Mouse (Mus musculus) cortical plate, adult 2 months (tissue): ENCODE data around the gene 1700088E04Rik. TPM values are rescaled to one million over a fixed set of nuclear protein-coding genes. Genes with fewer than 3 reads are reported as not detected.

ENCODE experiments used
- H3K27ac ChIP-seq: fragments of 200-500 bp; 2 replicates; pipeline ENCODE4 v1.5.1; 2012; ENCODE audit warnings: low read length, control low read depth, inconsistent platforms; ENCODE audit not compliant: insufficient read depth
- H3K4me1 ChIP-seq: fragments of 200-500 bp; 2 replicates; pipeline ENCODE4 v1.6.1; 2011; ENCODE audit warnings: low read length; ENCODE audit not compliant: control insufficient read depth, insufficient read depth
- H3K4me3 ChIP-seq: fragments of 200-500 bp; 2 replicates; pipeline ENCODE4 v1.5.1; 2011; ENCODE audit warnings: mild to moderate bottlenecking, low read length, control low read depth; ENCODE audit not compliant: insufficient read depth
- CTCF ChIP-seq: fragments of 200-500 bp; IDR thresholded peaks from 2 replicates; pipeline ENCODE4 v1.5.1; 2011; ENCODE audit warnings: mild to moderate bottlenecking, control low read depth, low read length; ENCODE audit not compliant: insufficient read depth; ENCODE audit errors: extremely low read depth
- POLR2A ChIP-seq: fragments of 200-500 bp; IDR thresholded peaks from 2 replicates; pipeline ENCODE4 v1.6.1; 2011; ENCODE audit warnings: mild to moderate bottlenecking, low read length, control low read depth; ENCODE audit not compliant: insufficient read depth; ENCODE audit errors: extremely low read depth
- polyA plus RNA-seq: library from polyadenylated mRNA; depleted of rRNA; stranded (reverse); fragments of >200 nt; gene quantifications from 2 replicates; pipeline ENCODE4 v1.2.3, GENCODE M21; 2012; rRNA removed

1700088E04Rik gene
- 16.5 and 17.1 TPM in 2 replicates for polyA plus RNA-seq

DNA sequence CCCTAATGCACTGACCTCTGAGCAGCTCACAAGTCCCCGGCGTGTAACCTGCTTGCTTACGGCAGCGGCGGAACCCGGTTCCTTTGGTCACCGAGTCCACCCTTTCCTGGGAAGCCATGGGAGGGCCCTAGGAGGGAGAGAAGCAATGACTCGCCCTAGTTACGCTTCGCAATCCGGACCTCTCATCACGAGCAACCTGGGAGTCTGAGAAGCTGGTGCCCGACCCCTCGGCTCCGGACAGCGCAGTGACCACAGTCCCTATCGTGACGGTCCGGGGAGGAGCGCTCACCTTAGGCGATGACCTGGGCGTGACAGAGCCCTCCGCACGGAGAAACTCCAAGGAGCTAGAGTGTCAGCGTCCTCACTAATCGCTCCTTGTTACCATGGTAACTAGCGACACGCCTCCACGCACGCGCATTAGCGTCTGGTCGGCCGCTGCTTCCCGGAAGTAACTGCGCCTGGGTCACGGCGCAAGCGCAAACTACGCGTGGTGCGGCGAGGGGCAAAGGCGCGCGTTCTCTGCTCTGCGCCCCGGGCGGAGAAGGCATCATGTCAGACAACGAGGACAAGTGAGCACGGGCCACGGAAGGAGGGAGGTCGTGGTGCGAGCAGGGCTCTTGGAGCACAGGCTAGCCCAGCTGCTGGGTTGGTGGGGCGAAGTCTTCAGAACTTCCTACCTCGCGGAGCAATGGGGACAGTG is at the start of gene 1700088E04Rik, which contains the start of gene Polr2f:
Gene 1700088E04Rik (minus strand): TSS at position 388 of the 700 bp plus-strand sequence.
Gene Polr2f (plus strand): TSS at position 144 of the 700 bp plus-strand sequence.
- no peaks in the 10 kb centered on the region for H3K4me1 ChIP-seq
- peak within 1 kb of the TSS; percentile 63 for H3K4me3 ChIP-seq
- no peak within 1 kb of the TSS for H3K27ac ChIP-seq
- TF ChIP-seq CTCF, result no peak
- peak; percentile 88 for TF ChIP-seq POLR2A

DNA sequence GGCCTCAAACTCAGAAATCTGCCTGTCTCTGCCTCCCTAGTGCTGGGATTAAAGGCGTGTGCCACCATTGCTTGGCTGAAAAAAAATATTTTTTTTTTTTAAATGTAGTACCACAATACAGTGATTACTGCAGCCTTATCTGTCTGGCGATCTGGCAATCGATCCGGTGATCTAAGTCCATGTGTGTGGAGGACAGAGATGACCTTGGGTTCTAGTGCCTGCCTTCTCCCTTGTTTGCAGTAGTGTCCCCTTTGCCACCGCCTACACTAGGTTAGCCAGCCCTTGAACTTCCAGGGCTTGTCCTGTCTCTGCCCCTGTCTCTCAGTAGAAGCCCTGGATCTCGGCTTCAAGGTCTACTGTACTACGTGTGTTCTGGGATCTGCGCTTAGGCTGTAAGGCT is 46.8 kb upstream of the 1700088E04Rik start:
- no peak overlapping the region for H3K4me3 ChIP-seq
- H3K4me1 ChIP-seq, result no peaks in the 10 kb centered on the region
- no peak overlapping the region for H3K27ac ChIP-seq
- TF ChIP-seq POLR2A (no peak), CTCF (no peak)

DNA sequence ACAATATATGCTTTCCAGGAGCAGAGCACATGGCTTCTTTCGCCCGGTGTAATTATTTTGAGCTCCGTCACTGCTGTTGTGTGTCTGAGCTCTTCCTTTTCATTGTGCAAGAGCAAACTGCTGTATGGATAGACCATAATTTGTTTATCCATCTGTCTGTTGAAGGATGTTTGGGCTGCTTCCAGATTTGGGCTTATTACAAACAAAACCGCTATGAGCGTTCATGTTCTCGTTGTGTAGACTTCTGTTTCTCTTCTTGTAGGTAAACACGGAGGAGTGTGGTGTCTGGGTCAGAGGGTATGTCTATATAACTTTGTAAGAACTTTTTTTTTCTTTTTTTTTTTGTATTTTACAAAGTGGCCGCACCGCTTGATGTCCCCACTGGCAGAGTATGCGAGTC is 44.2 kb upstream of the 1700088E04Rik start:
- H3K27ac ChIP-seq, result no peak overlapping the region
- no peaks in the 10 kb centered on the region for H3K4me1 ChIP-seq
- no peak overlapping the region for H3K4me3 ChIP-seq
- TF ChIP-seq POLR2A, result no peak
- no peak for TF ChIP-seq CTCF

DNA sequence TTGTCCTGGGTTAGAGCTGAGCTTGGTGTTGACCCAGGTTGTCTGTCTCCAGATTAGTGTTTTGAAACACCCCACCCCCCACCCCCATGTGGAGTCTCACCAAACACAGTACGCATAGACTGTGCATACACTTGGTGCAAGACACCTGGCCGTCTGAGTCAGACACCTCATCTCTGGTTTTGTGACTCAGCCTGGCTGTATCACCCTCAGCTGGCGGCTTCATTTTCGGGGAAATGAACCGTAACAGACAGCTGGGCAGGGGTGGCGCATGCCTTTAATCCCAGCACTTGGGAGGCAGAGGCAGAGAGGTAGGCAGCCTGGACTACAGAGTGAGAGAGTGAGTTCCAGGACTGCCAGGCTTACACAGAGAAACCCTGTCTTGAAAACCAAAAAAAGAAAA is 35.9 kb upstream of the 1700088E04Rik start:
- H3K4me3 ChIP-seq, result no peak overlapping the region
- H3K4me1 ChIP-seq, result no peaks in the 10 kb centered on the region
- no peak overlapping the region for H3K27ac ChIP-seq
- no peak for TF ChIP-seq CTCF
- no peak for TF ChIP-seq POLR2A

DNA sequence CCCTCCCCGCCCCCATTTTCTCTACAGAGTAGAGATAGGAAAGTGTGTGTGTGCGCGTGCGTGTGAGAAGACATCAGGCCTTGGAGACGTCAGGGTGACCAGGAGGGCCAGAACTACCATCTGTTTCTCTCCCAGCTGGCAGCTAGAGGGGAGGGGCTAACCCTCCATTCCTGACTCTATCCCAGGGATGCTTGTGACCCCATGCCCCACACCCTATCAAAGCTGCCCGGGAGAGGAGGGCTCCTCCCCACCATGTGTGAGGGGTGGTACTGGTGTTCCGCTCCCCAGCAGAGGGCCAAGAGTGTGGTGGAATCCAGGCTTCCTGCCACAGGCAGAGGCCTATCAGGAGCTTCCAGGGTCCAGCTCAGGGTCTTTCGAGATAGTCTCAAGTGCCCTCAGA is 25.7 kb upstream of the 1700088E04Rik start:
- TF ChIP-seq CTCF (no peak), POLR2A (no peak)
- H3K4me3 ChIP-seq, result no peak overlapping the region; the same call in 1 of the 2 replicates
- H3K27ac ChIP-seq, result no peak overlapping the region; the same call in 1 of the 2 replicates
- no peaks in the 10 kb centered on the region for H3K4me1 ChIP-seq

DNA sequence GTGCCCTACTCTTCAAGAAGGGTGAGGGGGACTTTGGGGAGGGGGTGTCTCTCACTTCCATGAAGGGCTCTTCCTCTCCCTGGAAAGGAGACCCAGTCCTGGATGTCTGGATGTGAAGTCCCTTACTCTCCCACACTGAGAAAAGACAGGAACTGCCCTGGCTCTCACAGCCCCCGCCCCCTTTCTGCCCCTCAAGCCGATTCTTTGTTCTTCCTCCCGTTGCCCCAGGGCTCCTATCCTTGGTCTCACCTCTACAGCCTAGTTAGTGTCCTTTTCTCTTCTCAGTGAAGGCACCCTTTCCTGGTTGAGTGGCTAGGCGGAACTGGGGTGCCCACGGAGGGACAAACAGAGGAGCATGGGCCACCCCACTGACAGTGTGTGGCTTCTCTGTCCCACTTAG is 24.1 kb upstream of the 1700088E04Rik start, which contains the start of gene Sox10:
Gene Sox10 (minus strand): TSS at position 101 of the 400 bp plus-strand sequence.
- peak within 1 kb of the TSS; percentile 32 for H3K27ac ChIP-seq
- TF ChIP-seq POLR2A (no peak), CTCF (no peak)
- H3K4me3 ChIP-seq, result peak within 1 kb of the TSS; percentile 36
- H3K4me1 ChIP-seq, result no peaks in the 10 kb centered on the region

DNA sequence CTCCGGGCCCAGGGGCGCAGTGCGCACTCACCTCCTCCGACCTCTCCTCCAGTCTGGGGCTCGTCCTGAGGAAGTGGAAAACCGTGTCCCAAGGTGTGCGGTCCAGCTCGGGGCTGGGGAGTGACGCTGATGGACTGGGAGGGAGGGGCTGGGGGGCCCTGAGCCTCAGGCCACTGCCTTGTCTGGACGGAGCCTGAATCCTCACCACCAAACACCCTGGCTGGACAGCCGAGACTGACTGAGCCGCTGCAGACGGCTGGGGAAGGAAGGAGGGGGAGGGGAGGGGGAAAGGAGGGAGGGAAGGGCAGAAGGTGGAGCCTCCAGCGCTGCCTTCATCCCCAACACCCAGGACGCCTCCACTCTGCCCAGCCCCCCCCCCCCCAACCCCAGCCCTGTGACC is 23.2 kb upstream of the 1700088E04Rik start:
- TF ChIP-seq POLR2A (peak; percentile 63; the same call in 1 of the 2 replicates), CTCF (no peak)
- peak overlapping the region; percentile 36 for H3K4me3 ChIP-seq
- no peaks in the 10 kb centered on the region for H3K4me1 ChIP-seq
- H3K27ac ChIP-seq, result 0 out of 2 replicates have a peak overlapping the region, but pooled peaks have one; percentile 32

DNA sequence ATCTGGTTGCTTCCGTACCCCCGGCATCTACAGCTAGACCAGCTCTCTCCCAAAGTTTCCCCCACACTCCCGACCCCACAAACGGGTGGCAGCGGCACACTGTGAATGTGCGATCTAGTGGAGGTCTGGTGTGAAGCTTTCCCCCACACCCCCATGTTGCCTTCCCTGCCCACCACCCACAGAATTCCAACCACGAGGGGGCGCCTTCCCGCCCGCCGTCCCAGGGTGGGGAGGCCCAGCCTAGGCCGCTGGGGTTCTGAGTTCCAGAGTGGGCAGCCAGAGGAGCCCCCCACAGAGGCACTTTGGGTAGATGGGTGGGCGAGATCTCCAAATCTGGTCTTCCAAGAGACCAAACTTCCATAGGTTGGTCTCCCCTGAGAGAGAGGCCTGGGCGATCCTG is 21.8 kb upstream of the 1700088E04Rik start:
- Histone ChIP-seq H3K4me1 (no peaks in the 10 kb centered on the region), H3K27ac (peak overlapping the region; percentile 59), H3K4me3 (peak overlapping the region; percentile 37)
- TF ChIP-seq POLR2A, result no peak
- TF ChIP-seq CTCF, result no peak

DNA sequence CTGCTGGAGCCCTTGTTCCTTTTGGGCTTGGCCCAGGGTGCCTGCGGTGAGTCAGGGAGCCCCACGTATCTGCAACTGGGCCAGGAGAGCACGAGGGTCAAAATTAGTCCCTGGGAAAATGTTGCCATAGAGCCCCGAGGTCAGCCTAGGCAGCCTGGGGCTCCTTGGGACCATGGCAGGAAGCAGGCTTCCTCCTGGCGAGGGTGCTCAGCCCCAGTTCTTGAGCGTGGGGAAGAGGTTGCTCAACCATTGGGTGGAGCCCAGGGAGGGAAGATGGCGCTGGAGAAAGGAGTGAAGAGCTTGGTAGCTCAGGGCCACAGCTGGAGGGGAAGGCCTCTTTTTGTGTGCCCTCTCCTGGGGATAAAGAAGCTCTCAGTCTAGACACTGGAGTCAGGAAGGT is 21.2 kb upstream of the 1700088E04Rik start:
- no peak for TF ChIP-seq POLR2A
- TF ChIP-seq CTCF, result no peak
- peak overlapping the region; percentile 65; the same call in 1 of the 2 replicates for H3K27ac ChIP-seq
- H3K4me1 ChIP-seq, result no peaks in the 10 kb centered on the region
- H3K4me3 ChIP-seq, result peak overlapping the region; percentile 37

DNA sequence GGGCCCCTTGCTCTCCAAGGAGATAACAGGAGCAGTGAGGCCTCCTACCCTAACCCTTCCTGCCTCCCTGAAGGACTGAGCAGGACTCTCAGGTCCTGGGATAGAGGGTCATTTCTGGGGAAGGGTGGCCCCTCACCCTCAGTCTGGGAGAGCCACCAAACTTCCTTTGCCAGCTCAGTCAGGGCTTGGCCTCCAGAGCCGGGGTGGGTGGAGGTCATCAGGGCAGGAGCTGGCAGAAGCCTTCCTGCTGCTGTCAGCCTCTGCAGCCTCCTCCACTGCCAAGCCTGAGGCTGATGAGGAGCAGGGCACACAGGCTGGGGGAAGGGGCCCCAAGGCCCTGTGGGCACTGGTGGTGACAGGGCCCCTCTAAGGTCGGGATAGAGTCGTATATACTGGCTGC is 14.5 kb upstream of the 1700088E04Rik start:
- Histone ChIP-seq H3K27ac (no peak overlapping the region), H3K4me3 (no peak overlapping the region), H3K4me1 (no peaks in the 10 kb centered on the region)
- TF ChIP-seq POLR2A (no peak), CTCF (no peak)
